Mouse (Mus musculus) spleen, postnatal 14 days (tissue): ENCODE data around the gene Ntn5.
"Not testable (repeated sequence)": the region's sequence is repeated elsewhere in the genome, so short reads cannot be mapped to it uniquely, and the experiment has no call there.

Experiments used
- DNase-seq, 2 experiments: peaks; one replicate each; pipeline ENCODE4 v3.0.0; 2021 to 2022; ENCODE audit warnings: low spot score in 2 of 2

Ntn5 gene

DNA sequence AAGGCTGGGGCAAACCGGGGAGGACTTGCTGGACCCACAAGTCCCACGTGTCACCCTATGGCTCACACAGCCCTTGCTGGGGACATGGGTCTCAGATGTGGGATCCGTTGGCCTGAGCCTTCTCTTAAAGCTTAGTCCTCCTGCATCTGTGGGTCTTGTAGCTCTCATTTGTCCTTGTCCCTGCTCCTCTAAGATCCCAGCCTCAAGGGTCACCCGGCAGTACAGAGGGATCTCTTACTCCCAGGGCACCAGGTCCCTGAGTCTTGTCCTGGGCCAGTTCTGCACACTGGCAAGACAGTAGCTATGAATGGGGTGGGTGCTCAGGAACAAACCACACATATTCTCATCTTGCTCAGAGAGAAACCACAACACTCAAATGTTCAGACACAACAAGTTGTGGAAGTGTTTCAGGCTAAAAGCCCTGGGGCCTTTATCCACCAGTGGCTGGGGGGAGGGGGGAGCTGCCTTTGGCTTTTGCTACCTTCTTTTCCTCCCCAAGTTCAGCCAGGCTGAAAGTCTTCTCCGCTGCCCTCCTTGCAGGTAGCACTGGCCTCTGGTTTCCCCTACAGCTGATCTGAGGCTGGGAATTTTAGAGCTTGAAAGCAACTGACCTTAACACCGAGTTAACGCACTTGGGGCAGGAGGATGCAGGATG is at the start of gene Ntn5:
TSS of gene Ntn5 (plus strand) at position 627 of the 655 bp plus-strand sequence.
- DNase-seq: no peak

DNA sequence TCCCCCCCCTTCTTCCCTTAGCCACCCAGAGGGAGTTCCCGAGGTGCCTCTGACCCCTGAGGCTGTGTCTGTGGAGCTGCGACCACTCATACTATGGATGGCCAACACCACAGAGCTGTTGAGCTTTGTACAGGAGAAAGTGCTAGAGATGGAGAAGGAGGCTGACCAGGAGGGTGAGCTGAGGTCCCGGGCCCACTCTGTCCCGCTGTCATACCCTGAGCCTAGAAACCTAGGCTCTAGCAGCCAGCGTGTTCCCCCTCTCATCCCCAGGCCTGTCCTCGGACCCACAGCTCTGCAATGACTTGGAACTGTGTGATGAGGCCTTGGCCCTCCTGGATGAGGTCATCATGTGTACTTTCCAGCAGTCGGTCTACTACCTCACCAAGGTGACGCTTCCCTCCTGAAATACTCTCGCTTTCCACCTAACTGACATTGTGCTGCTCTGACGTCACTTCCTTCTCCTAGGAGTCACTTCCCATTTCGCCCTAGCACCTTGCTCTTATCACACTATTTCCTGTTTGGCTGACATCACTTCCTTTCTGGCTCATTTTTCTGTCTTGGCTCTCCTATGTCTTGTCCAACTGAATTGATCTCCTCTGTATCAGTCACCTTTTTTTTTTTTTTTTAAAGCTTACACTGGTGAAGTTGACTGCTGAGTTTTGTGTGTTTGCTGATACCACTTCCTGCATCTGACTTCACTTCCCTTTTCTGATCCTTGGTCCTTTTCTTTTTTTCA is 48.7 kb upstream of the Ntn5 start:
- no peak for DNase-seq

DNA sequence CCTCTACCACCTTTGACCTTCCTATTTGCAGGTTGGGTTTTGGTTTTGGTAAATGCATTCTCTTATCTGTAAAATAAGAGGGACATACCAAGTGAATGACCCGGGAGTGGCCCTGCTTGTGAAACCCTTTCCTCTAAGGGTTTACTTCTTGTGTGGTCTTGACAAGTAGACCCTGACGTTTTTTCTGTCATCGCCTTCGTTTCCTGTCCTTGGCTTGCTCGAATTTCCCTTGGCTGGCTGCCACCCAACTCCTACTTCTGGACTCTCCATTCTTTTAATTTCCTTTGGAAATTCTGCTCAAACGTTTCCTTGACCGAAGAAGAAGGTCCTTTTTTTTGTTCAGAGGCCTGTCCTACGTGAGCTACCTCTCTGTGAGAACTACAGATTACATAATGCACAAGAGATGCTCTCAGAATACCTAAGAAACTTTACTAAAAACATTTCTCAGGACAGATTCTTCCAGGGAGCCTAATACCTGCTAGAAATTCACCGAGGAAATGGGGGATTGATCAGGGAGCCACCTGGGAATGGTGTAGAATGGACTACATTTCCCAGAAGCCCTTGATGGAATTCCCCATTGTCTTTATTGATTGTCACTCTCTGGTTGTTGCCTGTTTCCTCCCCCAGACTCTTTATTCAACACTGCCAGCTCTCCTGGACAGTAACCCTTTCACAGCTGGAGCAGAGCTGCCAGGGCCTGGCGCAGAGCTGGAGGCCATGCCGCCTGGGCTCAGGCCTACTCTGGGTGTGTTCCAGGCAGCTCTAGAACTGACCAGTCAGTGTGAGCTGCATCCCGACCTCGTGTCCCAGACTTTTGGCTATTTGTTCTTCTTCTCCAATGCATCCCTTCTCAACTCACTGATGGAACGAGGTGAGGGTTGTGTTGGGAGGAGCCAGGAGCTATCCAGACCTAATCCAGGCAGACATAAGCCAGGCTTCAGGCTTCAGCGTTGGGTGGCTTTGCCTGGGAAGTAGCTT is 47.8 kb upstream of the Ntn5 start:
- no peak for DNase-seq

DNA sequence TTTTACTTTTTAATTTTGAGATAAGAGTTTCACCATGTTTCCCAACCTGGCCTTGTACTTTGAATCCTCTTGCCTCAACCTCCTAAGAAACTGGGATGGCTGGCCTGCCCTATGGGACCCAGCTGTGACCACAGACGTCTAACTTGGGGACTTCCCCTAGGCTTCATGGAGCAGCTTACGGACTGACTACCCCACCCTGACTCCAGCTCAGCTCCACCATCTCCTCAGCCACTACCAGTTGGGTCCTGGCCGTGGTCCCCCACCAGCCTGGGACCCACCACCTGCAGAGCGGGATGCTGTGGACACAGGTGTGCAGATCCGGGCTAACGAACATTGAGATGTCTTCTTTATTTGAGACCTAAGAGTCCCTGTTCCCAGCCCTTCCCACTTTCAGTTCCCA is 46.1 kb upstream of the Ntn5 start:
- no peak for DNase-seq

GRCm38 (mm10) chr7:45638623-45639401 is 45.0 kb upstream of the Ntn5 start:
- no peak for DNase-seq

DNA sequence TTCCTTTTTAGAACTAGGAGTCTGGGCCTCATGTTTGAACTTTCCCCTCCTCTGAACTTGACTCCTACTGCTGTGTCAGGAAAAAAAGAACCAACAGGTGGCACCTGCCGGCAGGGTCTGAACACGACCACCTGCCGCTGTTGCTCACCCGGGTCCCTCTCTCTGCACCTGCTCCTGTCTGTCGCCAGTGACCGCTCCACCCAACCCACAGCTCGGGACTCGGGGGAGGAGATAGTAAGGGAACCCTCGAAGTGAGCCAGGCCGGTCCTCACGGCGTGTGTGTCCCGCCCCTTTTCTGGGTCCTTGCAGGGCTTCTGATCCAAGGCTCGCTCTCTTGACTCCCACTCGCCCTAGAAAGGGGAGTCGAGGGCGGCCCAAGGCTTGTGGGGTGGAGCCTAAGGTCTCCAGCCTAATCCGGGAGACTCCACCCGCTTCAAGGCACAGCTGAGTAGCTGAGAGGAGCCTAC is 44.2 kb upstream of the Ntn5 start, which contains the start of gene Mamstr:
TSS of gene Mamstr (plus strand) at position 417 of the 467 bp plus-strand sequence.
- DNase-seq: no peak

DNA sequence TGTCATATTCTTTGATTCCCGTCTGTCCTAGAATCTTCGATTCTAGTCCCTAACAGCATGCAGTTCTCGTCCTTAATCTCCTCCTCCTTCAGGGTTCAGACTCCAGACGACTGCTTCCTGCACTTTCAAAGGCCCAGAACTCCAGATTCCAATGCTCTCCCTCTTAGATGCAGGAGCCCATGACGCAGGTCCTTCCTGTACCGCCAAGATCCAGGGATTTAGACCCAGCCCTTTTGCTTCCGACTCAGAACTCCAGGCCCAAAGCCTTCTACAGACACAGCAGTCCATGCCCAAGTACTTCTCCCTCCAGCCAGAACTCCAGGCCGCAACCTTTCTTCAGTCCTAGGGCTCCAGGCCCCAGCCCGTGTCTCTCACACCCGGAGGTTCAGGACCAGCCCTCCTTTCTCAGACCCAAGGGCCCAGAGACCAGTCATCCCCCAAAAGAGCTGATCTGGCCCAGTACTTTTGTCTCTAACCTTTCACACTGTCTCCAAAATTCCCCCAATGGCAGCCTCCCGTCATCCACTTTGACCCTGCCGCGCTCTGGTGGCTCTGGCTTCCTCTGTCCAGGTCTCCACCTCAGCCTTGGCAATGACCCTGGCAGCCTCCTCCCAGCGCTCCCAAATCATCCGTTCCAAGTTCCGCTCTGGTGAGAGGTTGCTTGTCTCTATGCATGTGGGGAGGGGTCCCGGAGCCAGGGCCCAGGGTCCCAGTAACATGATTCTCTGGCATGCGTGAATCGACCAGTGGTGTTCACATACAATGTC is 43.4 kb upstream of the Ntn5 start:
- DNase-seq: no peak

- DNase-seq: no peak
Measured at GRCm38 (mm10) chr7:45641391-45642040, 42.3 kb upstream of the Ntn5 start.

DNA sequence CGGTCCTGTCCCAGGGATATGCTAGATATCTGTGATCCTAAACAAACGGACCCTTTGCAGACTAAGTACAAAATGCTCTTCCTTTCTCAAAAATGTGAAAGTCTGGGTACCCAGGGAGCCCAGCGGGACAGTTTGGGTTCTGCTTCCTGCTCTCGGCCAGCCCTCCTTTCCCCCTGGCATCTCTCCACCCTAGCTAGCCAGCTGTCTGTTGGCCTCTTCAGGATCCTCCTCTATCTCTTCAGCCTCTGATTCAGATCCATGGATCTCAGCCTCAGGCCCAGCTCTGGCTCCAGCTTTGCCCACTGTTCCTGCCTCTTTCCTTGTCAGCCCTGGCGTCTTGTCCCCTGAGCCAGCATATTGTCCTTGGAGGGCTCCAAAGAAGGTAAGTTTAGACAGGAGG is 41.7 kb upstream of the Ntn5 start:
- DNase-seq: no peak

DNA sequence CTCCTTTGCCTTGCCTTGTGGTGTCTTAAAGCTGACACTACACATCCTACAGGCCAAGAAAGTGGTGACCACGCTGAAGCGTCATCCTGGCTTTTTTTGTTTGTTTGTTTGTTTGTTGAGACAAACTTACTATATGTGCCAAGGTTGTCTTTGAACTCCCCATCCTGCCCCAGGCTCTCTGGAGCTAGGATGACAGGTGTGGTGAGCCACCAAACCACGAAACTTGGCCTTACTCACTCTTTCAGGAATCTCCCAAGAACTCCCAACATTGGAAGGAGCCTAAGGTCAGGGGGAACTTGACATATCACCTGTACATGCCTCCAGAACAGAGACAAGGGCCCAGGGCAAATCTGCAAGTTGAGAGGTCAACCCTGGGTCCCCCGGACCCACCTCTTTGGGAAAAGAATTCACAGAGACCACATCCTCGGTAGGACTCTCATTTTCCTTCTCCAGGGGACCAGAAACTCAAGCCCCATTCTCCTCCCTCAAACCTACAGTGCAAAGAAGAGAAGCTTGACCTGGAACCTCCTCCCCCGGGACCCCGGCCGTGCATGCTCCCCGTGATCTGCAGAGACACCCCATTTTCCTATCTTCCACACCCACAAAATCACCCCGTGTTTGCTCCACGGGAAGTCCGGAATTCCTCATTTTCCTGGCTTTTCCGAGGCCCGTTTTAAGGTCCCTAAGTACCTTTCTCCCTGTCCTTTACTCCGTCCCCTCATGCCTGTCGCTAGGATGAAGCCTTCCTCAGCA is 41.1 kb upstream of the Ntn5 start:
- DNase-seq: no peak

DNA sequence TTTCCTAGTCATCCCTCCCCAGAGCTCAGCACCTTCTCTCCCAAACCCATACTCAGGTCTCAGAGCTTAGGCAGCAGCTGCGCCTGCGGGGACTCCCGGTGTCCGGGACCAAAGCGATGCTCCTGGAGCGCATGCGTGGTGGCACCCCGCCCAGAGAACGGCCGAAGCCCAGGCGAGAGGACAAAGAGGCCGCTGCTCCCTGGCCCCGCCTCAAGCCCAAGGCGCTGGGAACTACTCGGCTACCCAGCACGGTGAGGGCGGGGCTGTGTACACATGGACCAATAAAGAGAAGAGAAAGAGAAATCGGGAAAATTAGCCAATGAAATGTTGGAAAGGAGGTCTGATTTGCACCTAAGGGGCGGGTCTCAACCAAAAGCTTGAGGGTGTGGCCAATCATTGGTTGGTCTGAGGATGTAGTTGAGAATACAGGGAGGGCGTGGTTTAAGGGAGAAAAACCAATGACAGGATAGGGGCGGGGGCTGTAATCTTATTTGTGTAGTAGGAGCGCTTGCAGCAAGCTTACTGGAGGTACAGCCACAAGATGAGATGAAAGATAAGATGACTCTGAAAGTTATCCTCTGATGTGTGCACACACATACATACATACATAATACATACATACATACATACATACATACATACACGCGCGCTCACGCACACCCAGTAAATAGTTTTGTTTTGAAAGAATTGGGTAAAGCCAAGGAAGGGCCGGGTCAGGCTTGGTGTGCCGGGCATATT is 40.2 kb upstream of the Ntn5 start:
- DNase-seq: peak; percentile 57 to 58

DNA sequence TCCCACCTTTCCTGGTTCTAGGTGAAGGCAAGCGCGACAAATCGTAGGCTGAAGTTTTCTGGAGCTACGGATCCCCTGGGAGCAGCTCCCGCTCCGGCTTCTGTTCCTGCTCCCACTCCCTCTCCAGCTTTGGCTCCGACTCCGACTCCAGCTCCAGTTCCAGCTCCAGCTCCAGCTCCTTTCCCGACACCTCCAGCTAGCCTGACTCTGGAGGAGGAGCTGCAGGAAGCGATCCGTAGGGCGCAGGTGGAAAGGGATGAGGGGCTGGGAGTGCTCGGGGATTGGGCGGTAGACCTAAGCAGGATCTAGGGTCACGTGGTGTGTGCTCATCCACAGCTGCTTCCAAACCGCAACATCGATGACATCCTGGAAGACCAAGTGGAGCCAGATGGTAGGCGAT is 39.6 kb upstream of the Ntn5 start:
- DNase-seq: no peak

DNA sequence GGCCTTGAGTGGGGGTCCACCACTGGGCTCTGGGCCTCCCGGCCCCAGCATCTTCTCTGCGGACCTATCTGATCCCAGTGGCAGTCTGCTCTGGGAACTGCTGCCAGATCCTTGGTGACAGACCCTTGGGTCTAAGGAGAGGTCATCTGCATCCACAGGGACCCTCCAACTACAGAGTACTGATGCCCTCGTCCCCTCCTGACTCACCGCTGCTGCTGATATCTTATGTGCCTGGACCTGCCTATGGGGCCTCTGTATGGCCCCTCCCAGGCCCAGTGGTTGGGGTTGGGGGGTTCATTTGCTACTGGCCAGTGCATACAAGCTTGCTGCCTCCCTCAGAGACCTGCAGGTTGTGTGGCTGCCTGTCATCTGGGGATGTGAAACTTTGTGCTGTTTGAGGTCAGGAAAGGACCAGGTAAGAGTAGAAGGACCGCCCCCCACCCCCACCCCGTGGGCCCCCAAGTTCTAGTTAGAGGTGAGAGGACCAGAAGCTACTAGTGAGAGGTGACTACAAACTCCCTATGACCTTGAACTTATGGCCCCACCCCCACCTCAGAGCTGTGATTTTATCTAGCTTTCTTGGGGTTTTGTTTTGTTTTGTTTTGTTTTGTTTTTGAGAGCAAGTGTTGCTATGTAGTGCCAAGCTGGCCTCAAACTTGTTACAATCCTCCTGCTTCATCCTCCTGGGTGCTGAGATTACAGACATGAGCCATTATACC is 38.8 kb upstream of the Ntn5 start:
- DNase-seq: no peak

- DNase-seq: no peak
Measured at GRCm38 (mm10) chr7:45645591-45645971, 38.2 kb upstream of the Ntn5 start.

DNA sequence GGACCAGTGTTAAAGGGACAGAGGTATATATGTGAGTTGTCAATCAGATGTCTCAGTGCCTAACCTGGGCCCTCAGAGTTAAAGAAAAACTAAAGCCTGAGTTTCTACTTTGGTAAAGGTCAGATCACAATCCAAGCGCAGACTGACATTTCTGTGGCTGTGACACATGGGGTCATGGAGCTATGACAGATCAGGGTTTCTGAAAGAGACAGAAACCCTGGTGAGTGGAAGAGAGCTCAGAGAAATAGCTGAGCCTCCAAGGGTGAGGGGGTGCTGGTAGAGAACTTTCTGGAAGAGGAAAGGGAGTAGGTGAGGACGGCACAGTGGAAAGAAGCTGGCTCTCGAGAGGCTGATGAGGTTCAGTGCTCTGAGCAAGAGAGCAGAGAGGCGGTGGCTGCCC is 37.2 kb upstream of the Ntn5 start:
- DNase-seq: no peak

GRCm38 (mm10) chr7:45649351-45649750 is 34.5 kb upstream of the Ntn5 start:
- no peak for DNase-seq

- DNase-seq: not testable (repeated sequence)
Measured at GRCm38 (mm10) chr7:45650484-45650883, 33.3 kb upstream of the Ntn5 start.
